Mouse (Mus musculus) urinary bladder, postnatal 36 days (tissue): ENCODE results near the gene L3hypdh.

Experiments
- DNase-seq, 2 experiments: peaks; one replicate each; pipeline ENCODE4 v3.0.0; 2022; ENCODE audit warnings: low spot score in 2 of 2, mixed read lengths in 1 of 2

The L3hypdh gene

DNA sequence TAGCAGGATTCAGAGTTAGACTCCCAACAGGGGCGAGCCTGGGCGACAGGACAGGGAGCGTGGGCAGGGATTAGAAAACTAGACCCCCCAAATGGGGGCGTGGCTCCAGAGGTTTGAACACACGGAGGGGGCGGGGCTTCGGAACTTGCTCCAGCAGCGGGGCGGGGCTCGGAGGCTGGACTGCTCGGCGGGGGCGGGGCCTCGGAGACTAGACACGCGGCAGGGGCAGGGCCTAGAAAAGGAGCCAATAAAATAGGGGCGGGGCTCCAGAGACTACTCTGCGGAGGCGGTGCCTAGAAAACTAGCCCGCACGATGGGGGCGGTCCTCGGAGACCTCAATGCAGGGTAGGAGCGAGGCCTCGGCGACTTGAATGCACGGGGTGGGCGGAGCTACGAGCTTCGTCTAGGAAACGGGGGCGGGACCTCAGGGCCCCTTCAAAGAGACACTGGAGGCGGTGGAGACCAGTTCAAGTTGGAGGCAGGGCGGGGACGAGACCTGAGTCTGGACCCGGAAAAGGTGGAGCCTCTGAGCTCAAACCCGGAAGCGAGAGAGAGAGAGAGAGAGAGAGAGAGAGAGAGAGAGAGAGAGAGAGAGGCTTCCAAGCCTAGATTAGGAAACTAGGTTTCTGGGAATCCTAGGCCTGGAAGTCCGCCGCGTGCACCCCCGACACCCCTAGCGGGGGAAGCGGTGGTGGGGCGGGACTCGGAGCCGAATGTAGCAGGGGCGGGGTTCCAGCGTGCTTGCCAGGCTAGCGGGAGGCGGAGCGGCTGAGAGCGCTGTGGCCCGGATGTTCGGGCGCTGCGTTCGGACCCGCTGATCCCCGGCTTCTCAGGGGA, at the start of gene L3hypdh, which contains the start of gene Jkamp:
L3hypdh (minus strand) TSS at position 111 of the 837 bp plus-strand sequence.
Jkamp (plus strand) TSS at position 261 of the 837 bp plus-strand sequence.
- peak; percentile 99 to 100 for DNase-seq

DNA sequence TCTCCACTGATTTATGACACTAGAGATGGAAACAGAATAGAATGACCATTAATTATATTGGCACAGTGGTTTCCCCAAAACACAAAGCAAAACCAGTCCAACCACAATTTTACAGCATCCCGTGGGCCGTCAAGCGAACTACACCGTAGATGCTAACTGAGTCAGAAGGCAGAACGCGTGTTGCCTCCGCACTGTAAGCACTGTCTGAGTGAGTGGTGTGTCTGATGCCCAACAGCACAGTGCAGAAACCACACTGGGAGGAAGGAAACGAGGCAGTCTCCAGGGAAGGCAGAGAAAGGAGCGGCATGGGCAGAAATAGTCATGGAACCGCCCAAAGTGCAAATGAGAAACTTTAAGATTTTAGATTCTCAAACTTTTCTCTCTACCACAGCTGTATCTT, 44.0 kb upstream of the L3hypdh start:
- no peak for DNase-seq

DNA sequence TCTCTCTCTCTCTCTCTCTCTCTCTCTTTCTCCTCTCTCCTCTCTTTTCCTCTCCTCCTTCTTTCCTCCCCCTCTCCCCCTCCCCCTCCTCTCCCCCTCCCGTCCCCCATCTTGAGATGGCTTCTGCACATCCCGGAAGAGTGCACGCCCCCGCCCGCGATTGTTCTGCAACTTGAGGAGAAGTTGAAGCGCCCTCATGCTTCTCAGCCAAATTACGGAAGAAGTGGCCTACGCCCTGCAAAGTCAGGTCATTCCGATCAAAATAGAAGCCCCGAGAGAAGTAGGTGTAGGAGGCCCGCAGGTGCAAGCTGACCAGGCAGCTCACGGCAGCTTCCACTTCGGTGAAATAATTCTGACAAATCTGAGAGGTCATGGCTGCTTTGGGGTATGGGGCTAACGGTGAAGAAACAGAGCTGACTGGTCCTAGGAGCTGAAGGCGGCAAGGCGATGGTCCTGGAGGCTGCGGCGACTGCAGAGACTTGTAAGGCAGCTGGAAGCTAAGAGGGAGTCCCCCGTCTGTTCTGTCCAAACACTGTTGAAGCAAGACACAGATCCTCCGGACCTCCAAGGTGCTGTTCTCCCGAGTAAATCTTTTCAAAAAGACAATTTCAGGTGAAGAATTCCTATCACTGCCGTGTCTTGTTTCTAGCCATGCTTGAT, 30.6 kb upstream of the L3hypdh start:
- DNase-seq: no peak

DNA sequence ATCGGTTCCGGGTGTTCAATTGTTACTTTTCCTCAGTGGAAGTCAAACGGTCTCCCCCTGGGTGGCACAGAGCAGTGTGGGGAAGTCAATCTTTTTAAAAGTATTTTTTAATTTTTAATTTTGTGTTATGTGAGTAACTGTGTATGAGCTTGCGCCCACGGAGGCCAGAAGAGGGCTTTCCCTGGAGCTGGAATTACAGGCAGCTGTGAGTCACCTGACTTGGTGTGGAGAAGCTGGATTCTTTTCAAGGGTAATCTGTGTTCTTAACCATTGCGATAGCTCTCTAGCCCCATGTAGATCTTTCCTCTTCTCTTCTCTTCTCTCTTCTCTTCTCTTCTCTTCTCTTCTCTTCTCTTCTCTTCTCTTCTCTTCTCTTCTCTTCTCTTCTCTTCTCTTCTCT, 29.9 kb upstream of the L3hypdh start:
- no peak for DNase-seq

DNA sequence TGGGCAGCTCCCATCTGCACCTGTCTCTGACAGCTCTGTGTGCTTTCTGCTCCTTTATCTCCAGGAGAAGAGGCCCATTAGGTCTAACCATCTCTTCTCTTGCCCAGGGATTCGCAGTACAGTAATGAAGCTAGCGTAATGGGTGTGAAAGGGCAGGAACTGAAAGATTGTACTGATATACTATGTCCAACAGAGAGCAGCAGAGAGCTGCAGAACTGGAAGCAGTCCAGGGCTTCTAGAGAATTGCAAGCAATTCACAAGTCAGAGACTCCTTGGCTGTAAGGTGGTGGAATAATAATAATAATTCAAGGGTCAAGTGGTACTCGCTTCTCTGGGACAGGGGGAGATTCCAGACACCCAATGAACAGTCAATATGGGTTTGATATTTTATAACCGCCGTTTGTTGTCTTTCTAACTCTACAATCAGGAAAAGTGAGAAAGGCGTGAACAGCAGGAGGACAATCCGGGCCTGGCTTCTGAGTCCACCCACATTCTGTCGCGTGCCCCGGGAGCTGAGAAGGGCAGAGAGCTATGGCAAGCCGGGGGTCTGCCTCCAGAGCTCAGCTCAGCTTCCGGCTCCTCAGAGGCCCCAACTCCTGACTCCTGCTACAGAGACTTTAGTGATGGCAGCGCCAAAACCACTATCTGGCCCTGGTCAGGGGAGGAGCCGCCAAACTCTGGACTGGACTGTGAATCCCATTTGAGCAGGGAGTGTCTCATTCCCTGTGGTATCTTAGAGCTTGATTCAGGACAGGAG, 19.5 kb upstream of the L3hypdh start:
- peak in 1 of 2 experiments; percentile 64 for DNase-seq

DNA sequence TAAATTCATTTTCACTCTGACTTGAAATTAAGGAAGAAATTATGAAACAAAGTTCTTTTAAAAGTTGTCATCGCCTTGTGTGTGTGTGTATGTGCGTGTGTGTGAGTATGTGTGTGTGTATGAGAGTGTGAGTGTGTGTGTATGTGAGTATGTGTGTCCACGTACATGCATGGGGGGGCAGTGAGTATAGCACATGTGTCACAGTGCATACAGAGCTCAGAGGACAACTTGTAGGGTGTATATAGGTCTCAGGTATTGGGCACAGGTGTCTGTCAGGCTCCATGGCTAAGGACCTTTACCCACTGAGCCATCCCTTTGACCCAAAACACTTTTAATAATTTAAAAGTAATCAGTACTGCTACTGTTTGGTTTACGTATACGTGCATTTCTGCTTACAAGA, 18.8 kb upstream of the L3hypdh start:
- DNase-seq: no peak

- no peak for DNase-seq
Observed at GRCm38 (mm10) chr12:72102776-72103175, 17.5 kb upstream of the L3hypdh start.

DNA sequence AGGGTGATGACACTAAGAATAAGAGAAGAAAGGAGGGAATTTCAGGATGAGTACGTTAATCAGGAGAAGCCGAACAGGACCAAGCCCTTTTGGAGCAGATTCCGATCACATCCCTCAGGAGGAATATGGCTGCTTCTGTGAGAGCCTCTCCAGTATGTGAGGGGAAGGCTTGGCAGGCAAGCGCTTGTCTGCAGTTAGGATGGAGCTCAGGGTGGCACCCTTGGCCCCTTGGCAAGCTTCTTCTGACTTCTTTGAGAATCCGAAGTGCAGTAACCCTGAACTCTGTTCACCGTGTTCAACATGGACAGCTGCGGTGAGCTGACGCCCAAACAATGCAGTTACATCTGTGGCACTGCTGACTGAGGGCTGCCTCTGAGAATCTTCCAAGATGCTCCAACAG, 11.7 kb upstream of the L3hypdh start:
- no peak for DNase-seq

DNA sequence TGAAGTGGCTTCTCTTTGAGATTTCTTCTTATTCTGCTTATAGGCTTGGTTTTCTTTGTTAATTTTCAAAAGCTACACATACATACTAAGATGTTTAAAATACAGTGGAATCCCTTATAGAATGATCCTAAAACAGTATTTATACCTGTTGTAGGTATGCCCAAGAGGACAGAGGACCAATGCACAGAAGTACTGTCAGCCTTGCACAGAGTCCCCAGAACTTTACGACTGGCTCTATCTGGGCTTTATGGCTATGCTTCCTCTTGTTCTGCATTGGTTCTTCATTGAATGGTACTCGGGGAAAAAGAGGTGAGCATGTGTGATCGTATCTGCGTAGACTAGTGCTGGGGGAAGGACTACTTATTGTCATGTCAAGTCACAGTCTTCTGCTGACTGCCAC, 4.6 kb upstream of the L3hypdh start:
- no peak for DNase-seq

- no peak for DNase-seq
Observed at GRCm38 (mm10) chr12:72086166-72086825, 1.1 kb upstream of the L3hypdh start.

- DNase-seq: no peak
Observed at GRCm38 (mm10) chr12:72085024-72085328, 263 bp downstream of the L3hypdh start.

DNA sequence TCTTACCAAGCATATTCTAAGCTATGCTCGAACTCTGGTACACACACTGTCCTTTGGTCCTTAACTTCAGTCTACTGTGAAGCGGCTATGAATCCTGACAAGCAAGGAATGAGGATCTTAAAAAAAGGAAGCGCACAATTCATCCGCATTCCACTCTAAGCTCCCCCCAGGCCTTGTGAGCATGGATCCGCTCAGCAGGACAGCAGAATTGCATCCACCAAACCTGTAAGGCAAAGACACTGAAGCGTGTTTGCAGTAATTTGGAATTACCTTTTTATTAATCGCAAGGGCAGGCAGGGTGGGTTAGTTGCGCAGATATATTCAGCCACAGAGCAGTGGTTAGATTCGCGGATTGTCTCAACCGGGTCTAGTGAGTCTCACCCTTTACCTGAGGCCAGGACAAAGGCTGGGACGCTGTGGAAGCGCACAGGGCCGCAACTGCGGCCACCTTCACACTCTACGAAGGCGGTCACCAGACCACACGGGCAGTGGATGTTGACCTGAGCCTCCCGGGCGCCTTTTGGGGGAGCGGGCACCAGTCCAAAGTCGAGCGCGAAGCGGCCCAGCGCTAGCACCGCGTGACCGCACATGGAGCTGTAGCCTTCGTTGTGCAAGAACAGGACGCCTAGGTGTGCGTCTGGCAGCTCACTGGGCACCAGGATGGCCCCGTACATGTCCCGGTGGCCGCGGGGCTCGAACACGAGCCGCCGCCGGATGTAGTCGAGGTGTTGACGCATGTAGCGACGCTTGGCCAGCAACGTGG, 797 bp downstream of the L3hypdh start:
- DNase-seq: peak; percentile 39 to 65

DNA sequence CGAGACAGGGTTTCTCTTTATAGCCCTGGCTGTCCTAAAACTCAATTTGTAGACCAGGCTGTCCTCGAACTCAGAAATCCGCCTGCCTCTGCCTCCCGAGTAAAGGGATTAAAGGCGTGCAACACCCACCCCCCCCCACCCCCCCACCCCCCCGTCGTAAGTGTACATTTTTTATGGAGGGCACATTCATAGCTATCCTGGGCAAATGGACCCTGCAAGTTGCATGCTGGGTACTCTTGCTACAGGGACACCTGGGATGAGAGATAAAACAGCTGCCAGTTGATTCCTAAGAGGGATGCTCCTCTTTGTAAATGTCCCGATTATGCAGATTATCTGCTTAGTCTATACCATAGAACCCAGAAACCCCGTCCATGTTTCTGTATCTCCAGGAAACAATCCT, 2.0 kb downstream of the L3hypdh start:
- DNase-seq: no peak

GRCm38 (mm10) chr12:72082370-72082769, 2.9 kb downstream of the L3hypdh start:
- peak; percentile 23 to 46 for DNase-seq

GRCm38 (mm10) chr12:72081961-72082360, 3.3 kb downstream of the L3hypdh start:
- no peak for DNase-seq

- no peak for DNase-seq
Observed at GRCm38 (mm10) chr12:72078248-72078647, 7.0 kb downstream of the L3hypdh start.

DNA sequence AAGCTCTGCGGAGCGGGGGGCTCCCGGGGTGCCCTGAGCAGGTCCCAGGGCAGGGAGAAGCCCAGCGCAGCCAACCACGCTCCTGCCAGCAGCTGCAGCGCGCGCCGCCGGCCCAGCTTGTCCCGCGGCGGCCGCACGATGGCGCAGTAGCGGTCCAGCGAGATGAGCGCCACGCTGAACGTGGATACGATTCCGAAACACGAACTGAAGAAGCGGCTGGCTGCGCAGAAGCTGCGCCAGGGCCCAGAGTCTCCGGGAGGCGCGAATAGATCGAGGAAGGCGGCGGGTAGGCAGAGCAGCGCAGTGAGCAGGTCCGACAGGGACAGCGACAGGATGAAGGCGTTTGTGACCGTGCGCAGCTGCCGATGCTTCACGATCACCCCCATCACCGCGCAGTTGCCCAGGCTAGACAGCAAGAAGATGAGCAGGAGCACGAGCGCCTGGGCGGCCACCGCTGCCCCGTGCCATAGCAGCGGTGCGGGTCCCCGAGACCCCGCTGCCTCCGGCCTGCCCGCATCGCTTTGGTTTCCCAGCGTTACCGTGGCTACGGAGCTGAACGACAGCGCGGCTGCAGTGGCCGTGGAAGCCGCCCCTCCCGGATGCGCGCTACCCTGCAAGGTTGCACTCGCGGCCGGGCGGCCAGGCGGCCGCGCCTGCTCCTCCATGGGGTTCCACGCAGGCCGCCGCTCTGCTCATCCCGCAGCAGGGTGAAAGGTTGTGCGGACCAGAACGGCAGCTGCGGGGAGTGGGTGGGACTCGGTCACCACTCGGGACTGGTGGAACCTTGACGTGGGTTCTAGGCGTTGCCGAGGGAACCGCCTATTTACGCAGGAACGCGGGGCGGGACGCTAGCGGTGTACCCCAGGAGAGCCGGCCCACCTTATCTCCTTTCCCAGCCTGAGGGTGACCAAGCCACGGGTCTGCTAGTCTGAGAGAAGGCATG, 14.6 kb downstream of the L3hypdh start, which contains the start of gene Gpr135:
Gpr135 (minus strand) TSS at position 799 of the 943 bp plus-strand sequence.
- peak; percentile 75 to 80 for DNase-seq

GRCm38 (mm10) chr12:72069626-72070326, 15.5 kb downstream of the L3hypdh start:
- DNase-seq: no peak

- DNase-seq: no peak
Observed at GRCm38 (mm10) chr12:72057780-72058179, 27.5 kb downstream of the L3hypdh start.
